Mouse (Mus musculus) C2C12 (cell line): Measurements from ENCODE around the gene Lalba. TPM values are rescaled to one million over a fixed set of nuclear protein-coding genes. Genes with fewer than 3 reads are reported as not detected.
"Not testable (repeated sequence)": the region's sequence is repeated elsewhere in the genome, so short reads cannot be mapped to it uniquely, and the experiment has no call there.

Experiments used
- H3K27me3 ChIP-seq: one replicate; pipeline ENCODE4 v1.6.1; 2011; ENCODE audit not compliant: control insufficient read depth, insufficient read depth, insufficient read length
- H3K36me3 ChIP-seq: one replicate; pipeline ENCODE4 v1.6.1; 2011; ENCODE audit not compliant: control insufficient read depth, insufficient read depth
- H3K4me3 ChIP-seq: one replicate; pipeline ENCODE4 v1.5.1; 2011; ENCODE audit warnings: mild to moderate bottlenecking, control low read depth; ENCODE audit not compliant: poor library complexity, insufficient read depth, severe bottlenecking
- H3K79me2 ChIP-seq: one replicate; pipeline ENCODE4 v1.6.1; 2011; ENCODE audit not compliant: control insufficient read depth, insufficient read depth
- H3K79me3 ChIP-seq: one replicate; pipeline ENCODE4 v1.6.1; 2011; ENCODE audit warnings: low read depth, control low read depth
- H3ac ChIP-seq: one replicate; pipeline ENCODE3; 2011; ENCODE audit warnings: low read depth; ENCODE audit not compliant: control insufficient read depth, insufficient read length
- CEBPB ChIP-seq: IDR thresholded peaks from one replicate; pipeline ENCODE4 v1.6.1; 2011; ENCODE audit warnings: low read depth, mild to moderate bottlenecking, control low read depth, moderate library complexity
- CTCF ChIP-seq: IDR thresholded peaks from one replicate; pipeline ENCODE4 v1.5.1; 2011; ENCODE audit not compliant: control insufficient read depth, insufficient read depth, insufficient read length
- FOSL1 ChIP-seq: IDR thresholded peaks from one replicate; pipeline ENCODE4 v1.8.0; 2011; ENCODE audit warnings: mild to moderate bottlenecking, low read length; ENCODE audit not compliant: poor library complexity, insufficient read depth, severe bottlenecking
- MAX ChIP-seq: IDR thresholded peaks from one replicate; pipeline ENCODE4 v1.6.1; 2011; ENCODE audit warnings: mild to moderate bottlenecking, control low read depth
- MYOD1 ChIP-seq: IDR thresholded peaks from one replicate; pipeline ENCODE4 v1.6.1; 2011; ENCODE audit warnings: low read depth; ENCODE audit not compliant: control insufficient read depth, insufficient read length
- MYOG ChIP-seq: IDR thresholded peaks from one replicate; pipeline ENCODE4 v1.6.1; 2011; ENCODE audit not compliant: control insufficient read depth, insufficient read length; ENCODE audit errors: extremely low read depth
- USF1 ChIP-seq: IDR thresholded peaks from one replicate; pipeline ENCODE4 v1.6.1; 2011; ENCODE audit warnings: low read depth, mild to moderate bottlenecking, control low read depth, moderate library complexity
- polyA plus RNA-seq: library from polyadenylated mRNA; unstranded; fragments of >200 nt; fragmentation: generic; extraction: Trizol; gene quantifications from one replicate; pipeline ENCODE4 v1.2.1, GENCODE M21; 2012; ENCODE audit warnings: missing spikeins

The Lalba gene
- polyA plus RNA-seq, 1 experiment, result not detected

DNA sequence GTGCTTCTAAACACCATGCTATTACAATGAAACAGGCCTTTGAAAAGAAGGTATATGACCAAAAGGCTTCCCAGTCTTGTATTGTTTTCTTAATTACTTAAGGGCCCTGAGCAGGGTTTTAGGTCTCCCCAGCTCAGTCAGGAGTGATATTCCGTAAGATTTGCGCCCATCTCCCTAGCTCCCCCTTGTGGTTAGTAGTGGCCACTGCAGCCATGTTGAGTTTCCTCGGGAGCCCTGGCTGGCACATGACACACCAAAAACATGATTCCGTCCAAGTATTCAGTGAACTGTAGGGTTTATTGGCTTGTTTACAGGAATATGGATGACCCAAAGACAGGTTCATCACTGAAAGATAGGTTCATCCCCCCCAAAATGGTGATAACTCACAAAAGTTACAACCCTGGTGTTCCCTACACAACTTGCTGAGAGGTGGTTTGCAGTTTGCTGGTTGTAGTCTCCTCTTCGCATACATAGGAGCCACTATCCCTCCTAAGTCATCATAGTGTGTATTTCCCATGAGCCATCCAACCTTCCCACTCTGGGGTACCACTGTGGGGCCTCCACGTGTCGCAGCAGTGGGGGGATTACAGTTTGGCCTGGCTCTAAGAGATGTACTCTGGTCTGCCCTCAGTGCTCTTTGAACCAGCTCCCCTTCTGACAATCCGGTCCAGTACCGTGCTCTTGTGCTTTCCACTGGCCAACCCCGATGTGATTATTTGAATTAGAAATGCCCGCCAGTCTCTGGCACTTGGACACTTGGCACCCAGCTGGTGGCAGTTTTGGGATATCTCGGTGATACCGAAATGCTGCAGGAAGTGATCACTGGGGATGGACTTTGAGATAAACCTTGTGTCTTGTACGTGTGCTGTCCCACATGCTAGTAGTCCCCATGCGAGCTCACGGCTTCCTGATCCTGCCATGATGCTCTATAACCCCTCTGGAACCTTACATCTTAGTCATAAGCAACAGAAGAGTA, 35.1 kb upstream of the Lalba start:
- H3K27me3 ChIP-seq, result no peaks in the 10 kb centered on the region
- H3K79me2 ChIP-seq, result peaks cover 40% of the 10 kb centered on the region
- H3K36me3 ChIP-seq, result peaks cover 63% of the 10 kb centered on the region
- H3K4me3 ChIP-seq, result no peak overlapping the region
- peak; percentile 79 for TF ChIP-seq CTCF
- peak; percentile 54 for TF ChIP-seq MAX
- TF ChIP-seq MYOD1, result no peak
- peak; percentile 59 for TF ChIP-seq USF1
- TF ChIP-seq FOSL1, result no peak
- H3ac ChIP-seq, result no peak overlapping the region
- H3K79me3 ChIP-seq, result peaks cover 29% of the 10 kb centered on the region

GRCm38 (mm10) chr15:98514845-98515244, 32.3 kb upstream of the Lalba start:
- H3K79me3 ChIP-seq, H3ac ChIP-seq, H3K27me3 ChIP-seq, H3K4me3 ChIP-seq: not testable (repeated sequence)
- Histone ChIP-seq H3K79me2 (peaks cover 12% of the 10 kb centered on the region), H3K36me3 (peaks cover 37% of the 10 kb centered on the region)

GRCm38 (mm10) chr15:98514146-98514545, 31.6 kb upstream of the Lalba start:
- TF ChIP-seq MYOD1 (no peak), FOSL1 (no peak), CEBPB (no peak), MAX (peak; percentile 43), CTCF (no peak), MYOG (no peak), USF1 (peak; percentile 95)
- H3K4me3 ChIP-seq, result no peak overlapping the region

GRCm38 (mm10) chr15:98513676-98514075, 31.2 kb upstream of the Lalba start:
- not testable (repeated sequence) for H3K79me2 ChIP-seq, H3ac ChIP-seq, H3K27me3 ChIP-seq, H3K4me3 ChIP-seq, H3K79me3 ChIP-seq
- peaks cover 30% of the 10 kb centered on the region for H3K36me3 ChIP-seq

More at GRCm38 (mm10) chr15:98514146-98514545, 31.6 kb upstream of the Lalba start:
- Histone ChIP-seq H3K79me3 (no peaks in the 10 kb centered on the region), H3ac (no peak overlapping the region), H3K79me2 (peaks cover 6% of the 10 kb centered on the region), H3K36me3 (peaks cover 30% of the 10 kb centered on the region), H3K27me3 (no peaks in the 10 kb centered on the region)

DNA sequence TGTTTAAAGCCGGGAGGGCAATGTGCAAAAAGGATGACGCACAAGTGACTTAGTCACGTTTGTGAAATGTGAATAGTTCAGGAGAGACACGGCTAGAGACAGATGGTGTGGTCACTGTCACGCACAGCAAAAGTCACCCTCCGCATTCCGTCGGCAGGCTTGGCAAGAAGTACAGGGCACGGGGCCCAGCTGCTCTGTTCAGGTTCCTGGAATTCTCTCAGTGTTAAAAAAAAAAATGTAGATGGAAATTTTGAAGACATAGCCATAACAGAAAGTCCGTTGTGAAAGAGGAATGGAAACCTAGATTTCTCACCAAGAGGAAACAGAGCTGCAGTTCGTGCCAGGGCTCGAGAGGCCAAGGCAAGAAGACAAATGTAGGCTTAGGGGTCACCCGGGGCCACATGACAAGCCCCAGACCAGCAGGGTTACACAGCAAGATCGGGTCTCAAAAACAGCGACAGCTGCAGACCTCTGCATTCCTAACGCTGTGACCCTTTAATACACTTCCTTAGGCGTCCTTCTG, 30.3 kb upstream of the Lalba start:
- no peaks in the 10 kb centered on the region for H3K79me2 ChIP-seq
- H3K79me3 ChIP-seq, result no peaks in the 10 kb centered on the region
- H3ac ChIP-seq, result peak overlapping the region; percentile 50
- TF ChIP-seq MYOG (no peak), USF1 (no peak), CTCF (no peak), MAX (peak; percentile 92), CEBPB (peak; percentile 16), FOSL1 (peak; percentile 71), MYOD1 (peak; percentile 95)
- no peaks in the 10 kb centered on the region for H3K27me3 ChIP-seq
- peaks cover 22% of the 10 kb centered on the region for H3K36me3 ChIP-seq
- no peak overlapping the region for H3K4me3 ChIP-seq

DNA sequence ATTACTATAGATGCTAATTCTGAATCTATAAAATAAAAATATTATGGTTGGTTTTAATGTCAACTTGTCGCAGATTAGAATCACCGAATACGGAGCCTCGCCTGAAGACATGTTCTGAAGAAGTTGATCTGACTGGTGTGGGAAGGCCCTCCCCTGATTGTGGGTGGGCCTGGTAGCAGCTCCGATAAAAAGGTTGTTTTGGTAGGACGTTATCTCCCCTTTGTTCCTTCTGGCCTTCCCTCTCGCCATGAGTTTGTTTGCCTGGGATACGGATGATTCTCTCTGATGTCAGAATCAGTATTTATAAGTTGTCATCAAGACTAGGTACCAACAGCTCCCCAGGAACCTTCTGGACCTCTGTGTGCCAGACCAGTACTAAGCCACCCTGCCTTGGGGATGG, 29.7 kb upstream of the Lalba start:
- Histone ChIP-seq H3K79me2 (no peaks in the 10 kb centered on the region), H3K79me3 (no peaks in the 10 kb centered on the region), H3K36me3 (peaks cover 16% of the 10 kb centered on the region), H3K27me3 (no peaks in the 10 kb centered on the region), H3K4me3 (no peak overlapping the region), H3ac (no peak overlapping the region)
- TF ChIP-seq CTCF, result no peak
- TF ChIP-seq MAX, result no peak
- TF ChIP-seq CEBPB, result no peak
- no peak for TF ChIP-seq FOSL1
- TF ChIP-seq MYOD1, result no peak
- TF ChIP-seq USF1, result no peak
- TF ChIP-seq MYOG, result no peak
